Mouse (Mus musculus) ES-Bruce4 (cell line): ENCODE measurements around the gene Ugt1a6b.

ENCODE experiments used
- CTCF ChIP-seq: IDR thresholded peaks from one replicate; pipeline ENCODE4 v1.8.1; 2011; ENCODE audit warnings: low read depth, low read length
- EP300 ChIP-seq: IDR thresholded peaks from 2 replicates; pipeline ENCODE4 v1.6.1; 2011; ENCODE audit warnings: low read depth, low read length; ENCODE audit not compliant: insufficient read depth
- POLR2A ChIP-seq: IDR thresholded peaks from one replicate; pipeline ENCODE4 v1.8.1; 2011; ENCODE audit warnings: low read length; ENCODE audit not compliant: insufficient read depth

GRCm38 (mm10) chr1:88264869-88265240, 161.8 kb downstream of the Ugt1a6b start:
- TF ChIP-seq CTCF (no peak), POLR2A (no peak), EP300 (no peak)
